Mouse (Mus musculus) CH12.LX (cell line): ENCODE data around the gene Gm9573. TPM values are rescaled to one million over a fixed set of nuclear protein-coding genes. Genes with fewer than 3 reads are reported as not detected.

ENCODE experiments used
- DNase-seq: peaks from one replicate; pipeline ENCODE4 v3.0.0-alpha.2; 2013; ENCODE audit errors: extremely low read depth
- H3K27ac ChIP-seq: 2 replicates; pipeline ENCODE4 v1.5.1; 2012; ENCODE audit warnings: low read depth, mild to moderate bottlenecking, control low read depth, moderate library complexity; ENCODE audit not compliant: insufficient read depth
- H3K27me3 ChIP-seq: replicated peaks from 2 replicates; pipeline ENCODE3; 2012; ENCODE audit warnings: inconsistent platforms
- H3K36me3 ChIP-seq, 2 experiments: replicated peaks in 1 of 2; 2 replicates each; pipeline versions ENCODE3 to v1.6.1; 2012; ENCODE audit warnings: inconsistent platforms in 1 of 2, low read length in 1 of 2, mild to moderate bottlenecking in 1 of 2, mixed read lengths in 1 of 2, moderate library complexity in 1 of 2; ENCODE audit not compliant: control insufficient read depth in 1 of 2, insufficient read depth in 1 of 2
- H3K4me1 ChIP-seq, 2 experiments: 2 replicates each; pipeline ENCODE4 v1.6.1; 2012; ENCODE audit warnings: inconsistent platforms in 1 of 2, moderate library complexity in 1 of 2; ENCODE audit not compliant: insufficient read depth in 2 of 2, control insufficient read depth in 1 of 2
- H3K4me2 ChIP-seq: 2 replicates; pipeline ENCODE4 v1.6.1; 2012; ENCODE audit warnings: low read depth, mild to moderate bottlenecking, control low read depth; ENCODE audit not compliant: poor library complexity, insufficient read depth, severe bottlenecking
- H3K4me3 ChIP-seq, 3 experiments: fragments of 150-350 bp in 1 of 3; sonication (generic) in 1 of 3; replicated peaks in 1 of 3; 2 replicates each; pipeline versions ENCODE3 to v1.5.1; 2011 to 2012; ENCODE audit warnings: low read depth in 2 of 3, low read length in 2 of 3, mild to moderate bottlenecking in 2 of 3, moderate library complexity in 2 of 3, control low read depth in 1 of 3, improper control_type of control experiment in 1 of 3, inconsistent platforms in 1 of 3, mixed read lengths in 1 of 3; ENCODE audit not compliant: poor library complexity in 1 of 3
- H3K79me2 ChIP-seq: replicated peaks from 2 replicates; pipeline ENCODE4 v1.6.1; 2012; ENCODE audit warnings: mild to moderate bottlenecking, moderate library complexity; ENCODE audit not compliant: control insufficient read depth, poor library complexity, insufficient read depth, severe bottlenecking; ENCODE audit errors: extremely low read depth
- H3K9ac ChIP-seq: 2 replicates; pipeline ENCODE4 v1.6.1; 2012; ENCODE audit warnings: low read depth, mild to moderate bottlenecking, control low read depth, moderate library complexity; ENCODE audit not compliant: insufficient read depth
- H3K9me3 ChIP-seq: replicated peaks from 2 replicates; pipeline ENCODE3; 2012; ENCODE audit warnings: low read length, inconsistent platforms, mixed read lengths
- CTCF ChIP-seq, 2 experiments: IDR thresholded peaks in 1 of 2; conservative IDR thresholded peaks in 1 of 2; 2 replicates each; pipeline ENCODE4 v1.5.1; 2011 to 2012; ENCODE audit warnings: low read depth in 2 of 2, low read length in 2 of 2, improper control_type of control experiment in 1 of 2, inconsistent platforms in 1 of 2, mild to moderate bottlenecking in 1 of 2, moderate library complexity in 1 of 2
- ELF1 ChIP-seq: IDR thresholded peaks from 2 replicates; pipeline ENCODE4 v1.6.1; 2014; ENCODE audit warnings: low read depth, mild to moderate bottlenecking, inconsistent platforms, low read length, improper control_type of control experiment
- EP300 ChIP-seq: IDR thresholded peaks from 2 replicates; pipeline ENCODE4 v1.6.1; 2011; ENCODE audit warnings: low read length, improper control_type of control experiment
- ETS1 ChIP-seq: conservative IDR thresholded peaks from 2 replicates; pipeline ENCODE4 v1.6.1; 2012; ENCODE audit warnings: low read depth, mild to moderate bottlenecking, inconsistent platforms, low read length, improper control_type of control experiment, moderate library complexity
- HCFC1 ChIP-seq: IDR thresholded peaks from 2 replicates; pipeline ENCODE4 v1.6.1; 2012; ENCODE audit warnings: low read depth, mild to moderate bottlenecking, inconsistent platforms, low read length, improper control_type of control experiment
- IRF4 ChIP-seq: IDR thresholded peaks from 2 replicates; pipeline ENCODE4 v1.6.1; 2014; ENCODE audit warnings: low read depth, mild to moderate bottlenecking, inconsistent platforms, low read length, improper control_type of control experiment
- JUN ChIP-seq: IDR thresholded peaks from 2 replicates; pipeline ENCODE4 v1.6.1; 2011; ENCODE audit warnings: low read depth, mild to moderate bottlenecking, low read length, improper control_type of control experiment, moderate library complexity; ENCODE audit not compliant: insufficient read depth
- MAZ ChIP-seq: IDR thresholded peaks from 2 replicates; pipeline ENCODE4 v1.6.1; 2012; ENCODE audit warnings: low read depth, mild to moderate bottlenecking, inconsistent platforms, low read length, improper control_type of control experiment, moderate library complexity
- MEF2A ChIP-seq: IDR thresholded peaks from 2 replicates; pipeline ENCODE4 v1.6.1; 2014; ENCODE audit warnings: low read depth, mild to moderate bottlenecking, inconsistent platforms, low read length, improper control_type of control experiment, borderline replicate concordance
- MYC ChIP-seq: IDR thresholded peaks from 2 replicates; pipeline ENCODE4 v1.6.1; 2011; ENCODE audit warnings: low read depth, mild to moderate bottlenecking, improper control_type of control experiment, low read length
- NRF1 ChIP-seq: IDR thresholded peaks from 2 replicates; pipeline ENCODE4 v1.6.1; 2014; ENCODE audit warnings: low read depth, mild to moderate bottlenecking, inconsistent platforms, low read length, improper control_type of control experiment, moderate library complexity
- PAX5 ChIP-seq: IDR thresholded peaks from 2 replicates; pipeline ENCODE4 v1.6.1; 2012; ENCODE audit warnings: low read length, inconsistent platforms, mixed read lengths
- POLR2A ChIP-seq: IDR thresholded peaks from 2 replicates; pipeline ENCODE4 v1.6.1; 2011; ENCODE audit warnings: low read depth, mild to moderate bottlenecking, improper control_type of control experiment, low read length
- RAD21 ChIP-seq: IDR thresholded peaks from 2 replicates; pipeline ENCODE4 v1.6.1; 2011; ENCODE audit warnings: low read depth, mild to moderate bottlenecking, low read length, improper control_type of control experiment, moderate library complexity
- SIN3A ChIP-seq: IDR thresholded peaks from 2 replicates; pipeline ENCODE4 v1.6.1; 2012; ENCODE audit warnings: low read length, improper control_type of control experiment, inconsistent platforms
- TBP ChIP-seq: conservative IDR thresholded peaks from 2 replicates; pipeline ENCODE4 v1.6.1; 2011; ENCODE audit warnings: low read depth, low read length, improper control_type of control experiment
- UBTF ChIP-seq: IDR thresholded peaks from 2 replicates; pipeline ENCODE4 v1.6.1; 2012; ENCODE audit warnings: low read depth, mild to moderate bottlenecking, inconsistent platforms, low read length, improper control_type of control experiment, moderate library complexity
- USF1 ChIP-seq: IDR thresholded peaks from 2 replicates; pipeline ENCODE4 v1.6.1; 2014; ENCODE audit warnings: low read depth, mild to moderate bottlenecking, inconsistent platforms, low read length, improper control_type of control experiment
- USF2 ChIP-seq: conservative IDR thresholded peaks from 2 replicates; pipeline ENCODE4 v1.6.1; 2011; ENCODE audit warnings: low read depth, low read length, improper control_type of control experiment
- ZC3H11A ChIP-seq: IDR thresholded peaks from 2 replicates; pipeline ENCODE4 v1.6.1; 2012; ENCODE audit warnings: low read depth, mild to moderate bottlenecking, inconsistent platforms, low read length, improper control_type of control experiment
- ZMIZ1 ChIP-seq: IDR thresholded peaks from 2 replicates; pipeline ENCODE4 v1.6.1; 2012; ENCODE audit warnings: low read depth, mild to moderate bottlenecking, inconsistent platforms, low read length, improper control_type of control experiment
- ZNF384 ChIP-seq: IDR thresholded peaks from 2 replicates; pipeline ENCODE4 v1.6.1; 2012; ENCODE audit warnings: low read depth, low read length, improper control_type of control experiment, inconsistent platforms
- dilution Hi-C: fragments of 300-500 bp; cut with MboI; formaldehyde crosslinking; loops from 2 replicates; pipeline ENCODE4 v1.14.3; 2020; ENCODE audit warnings: low sequenced_read_pairs; ENCODE audit not compliant: extremely low pct_unique_long_range_greater_than_20kb, extremely low pct_ligation_motif_present
- in situ Hi-C: fragments of 300-500 bp; cut with MboI; formaldehyde crosslinking; loops from 3 replicates; pipeline ENCODE4 v1.14.3; 2019; ENCODE audit warnings: low sequenced_read_pairs, low pct_ligation_motif_present, low pct_unique_long_range_greater_than_20kb, mixed read lengths
- polyA plus RNA-seq: library from polyadenylated mRNA; unstranded; fragments of >175 nt; gene quantifications from 2 replicates; pipeline ENCODE4 v1.2.1, GENCODE M21; 2012; ENCODE audit warnings: low read depth; ENCODE audit not compliant: insufficient read length
- total RNA-seq, 2 experiments: library from RNA; depleted of rRNA; stranded (reverse); fragments of 300-350 nt in 1 of 2; fragments of >200 nt in 1 of 2; gene quantifications; 2 replicates each; pipeline ENCODE4 v1.2.3; 2012 to 2014

The Gm9573 gene
- total and polyA plus RNA-seq, 3 experiments: not detected

DNA sequence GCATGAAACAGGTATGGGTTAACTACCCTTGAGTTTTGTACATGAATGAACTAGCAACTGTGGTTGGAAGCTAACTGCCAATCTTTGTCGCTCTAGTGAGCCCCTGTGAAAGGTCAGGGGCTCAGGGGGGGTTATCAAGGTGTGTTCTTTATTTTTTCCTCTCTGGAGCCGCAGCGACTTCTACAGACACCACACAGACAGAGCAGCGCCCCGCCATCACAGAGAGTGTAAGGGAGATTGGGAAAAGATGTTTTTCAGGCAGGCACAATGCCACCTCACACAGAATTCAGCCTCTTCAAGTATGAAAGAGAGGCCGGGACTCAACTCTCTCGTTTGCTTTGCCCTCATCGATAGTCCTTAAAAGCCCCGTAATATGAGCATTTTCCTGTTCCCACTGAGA lies 34.3 kb downstream of the Gm9573 start:
- Histone ChIP-seq H3K9ac (no peak overlapping the region), H3K27me3 (peaks cover 16% of the 10 kb centered on the region), H3K4me2 (no peak overlapping the region), H3K4me1 (peaks cover 0 to 6% of the 10 kb centered on the region in 2 experiments; a peak in 2 of 4 replicates), H3K27ac (no peak overlapping the region), H3K36me3 (no peaks in the 10 kb centered on the region), H3K4me3 (no peak overlapping the region), H3K9me3 (peaks cover 8% of the 10 kb centered on the region), H3K79me2 (no peaks in the 10 kb centered on the region)
- TF ChIP-seq MEF2A (no peak), UBTF (no peak), ELF1 (no peak)
- DNase-seq: no peak
- in situ Hi-C loops: no loop called here
- dilution Hi-C loops: no loop called here

DNA sequence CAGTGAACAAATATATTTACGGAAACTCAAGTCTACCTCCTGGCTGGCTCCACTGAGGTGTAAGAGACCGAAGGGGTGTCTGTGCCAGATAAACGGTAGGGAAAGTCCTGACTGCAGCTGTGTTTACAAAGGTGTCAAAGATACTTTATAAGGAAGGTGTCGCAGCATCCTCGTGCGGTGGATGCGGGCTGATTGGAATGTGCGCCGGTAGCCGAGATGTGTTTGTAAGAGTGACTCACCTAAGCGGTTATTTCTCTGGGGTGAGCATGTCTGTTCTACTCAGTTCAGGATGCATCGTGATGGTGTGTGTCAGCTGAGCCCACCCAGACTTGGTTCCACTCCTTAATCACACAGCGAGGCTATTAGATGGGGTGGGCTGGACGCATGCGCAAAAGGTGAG lies 34.7 kb downstream of the Gm9573 start:
- Histone ChIP-seq H3K9ac (no peak overlapping the region), H3K27me3 (peaks cover 16% of the 10 kb centered on the region), H3K27ac (no peak overlapping the region), H3K4me2 (no peak overlapping the region), H3K79me2 (no peaks in the 10 kb centered on the region), H3K9me3 (peaks cover 7% of the 10 kb centered on the region), H3K36me3 (no peaks in the 10 kb centered on the region), H3K4me1 (peaks cover 0 to 6% of the 10 kb centered on the region in 2 experiments; a peak in 2 of 4 replicates), H3K4me3 (no peak overlapping the region)
- in situ Hi-C loops (no loop called here), dilution Hi-C loops (no loop called here)
- DNase-seq: no peak
- no peak for TF ChIP-seq TBP
- TF ChIP-seq USF2: no peak
- TF ChIP-seq MAZ: no peak
- no peak for TF ChIP-seq PAX5
- TF ChIP-seq ETS1: no peak
- no peak for TF ChIP-seq MYC
- TF ChIP-seq EP300: no peak
- TF ChIP-seq NRF1: no peak
- TF ChIP-seq SIN3A: no peak
- TF ChIP-seq ZMIZ1: no peak
- no peak for TF ChIP-seq IRF4
- TF ChIP-seq RAD21: no peak
- no peak for TF ChIP-seq MEF2A
- TF ChIP-seq HCFC1: no peak
- TF ChIP-seq ZC3H11A: no peak
- no peak for TF ChIP-seq POLR2A
- TF ChIP-seq ZNF384: no peak
- no peak for TF ChIP-seq CTCF (conservative IDR thresholded peaks at IDR 0.05 in 1 of 2, IDR thresholded peaks at IDR 0.05 in 1 of 2; ENCODE audit: low read depth in 2 of 2, low read length in 2 of 2)
- TF ChIP-seq USF1: no peak
- TF ChIP-seq JUN: no peak
